Mouse (Mus musculus): Measurements from ENCODE around the gene Emg1. TPM values are rescaled to one million over a fixed set of nuclear protein-coding genes. Genes with fewer than 3 reads are reported as not detected.
"Not testable (repeated sequence)": the region's sequence is repeated elsewhere in the genome, so short reads cannot be mapped to it uniquely, and the experiment has no call there.

The Emg1 gene
- polyA plus RNA-seq, 1 experiment from 2014 or later, result 96.9 TPM

- no peak for DNase-seq
- Histone ChIP-seq H3K9me3 (ENCODE audit: low read length) (no peaks in the 10 kb centered on the region), H3K27ac (ENCODE audit: low read depth) (peak overlapping the region; percentile 77), H3K4me3 (ENCODE audit: low read depth, low read length) (no peak overlapping the region), H3K27me3 (ENCODE audit: insufficient read depth, low read length) (no peaks in the 10 kb centered on the region), H3K36me3 (replicated peaks; ENCODE audit: insufficient read depth, low read length) (peaks cover 6% of the 10 kb centered on the region), H3K9ac (replicated peaks) (0 out of 2 replicates have a peak overlapping the region, but pooled peaks have one; percentile 36), H3K4me1 (ENCODE audit: insufficient read depth) (peaks cover 25% of the 10 kb centered on the region), H3K4me2 (ENCODE audit: low read depth, low read length) (no peak overlapping the region)
- ATAC-seq, result no peak
- WGBS (ENCODE audit: insufficient replicate concordance), result 69% methylated on average over 15 of the region's 15 CpGs
- no peak for TF ChIP-seq CTCF (IDR thresholded peaks at IDR 0.05; ENCODE audit: low read depth)
Measured at GRCm38 (mm10) chr6:124693243-124693981, 18.6 kb downstream of the Emg1 start.

- TF ChIP-seq CTCF (IDR thresholded peaks at IDR 0.05; ENCODE audit: low read depth) (no peak), EP300 (IDR thresholded peaks at IDR 0.05; ENCODE audit: low read depth) (peak; percentile 70)
- peak overlapping the region; percentile 88 for H3K27ac ChIP-seq (ENCODE audit: low read depth)
Measured at GRCm38 (mm10) chr6:124690517-124690916, 21.5 kb downstream of the Emg1 start.

GRCm38 (mm10) chr6:124689011-124689410 is 23.0 kb downstream of the Emg1 start:
- 81% methylated on average over 3 of the region's 3 CpGs for WGBS (ENCODE audit: insufficient replicate concordance)
- Histone ChIP-seq H3K36me3 (replicated peaks; ENCODE audit: insufficient read depth, low read length) (no peaks in the 10 kb centered on the region; the same call in 1 of the 2 replicates), H3K4me2 (ENCODE audit: low read depth, low read length) (no peak overlapping the region), H3K4me1 (ENCODE audit: insufficient read depth) (peaks cover 48% of the 10 kb centered on the region), H3K4me3 (ENCODE audit: low read depth, low read length) (no peak overlapping the region), H3K9me3 (ENCODE audit: low read length) (no peaks in the 10 kb centered on the region), H3K9ac (replicated peaks) (no peak overlapping the region), H3K27ac (ENCODE audit: low read depth) (peak overlapping the region; percentile 88), H3K27me3 (ENCODE audit: insufficient read depth, low read length) (no peaks in the 10 kb centered on the region)
- TF ChIP-seq EP300 (IDR thresholded peaks at IDR 0.05; ENCODE audit: low read depth), result no peak
- no peak for TF ChIP-seq CTCF (IDR thresholded peaks at IDR 0.05; ENCODE audit: low read depth)
- DNase-seq, result no peak
- ATAC-seq, result peak; percentile 9; the same call in 1 of the 2 replicates

More at GRCm38 (mm10) chr6:124690517-124690916, 21.5 kb downstream of the Emg1 start:
- WGBS (ENCODE audit: insufficient replicate concordance), result 56% methylated on average over 3 of the region's 3 CpGs
- H3K9ac ChIP-seq (replicated peaks), result no peak overlapping the region
- H3K36me3 ChIP-seq (replicated peaks; ENCODE audit: insufficient read depth, low read length), result peaks cover 2% of the 10 kb centered on the region; the same call in 1 of the 2 replicates
- DNase-seq (no peak), ATAC-seq (peak; percentile 72)
- H3K4me3 ChIP-seq (ENCODE audit: low read depth, low read length), result no peak overlapping the region
- no peaks in the 10 kb centered on the region for H3K9me3 ChIP-seq (ENCODE audit: low read length)
- H3K4me1 ChIP-seq (ENCODE audit: insufficient read depth), result peaks cover 40% of the 10 kb centered on the region
- no peaks in the 10 kb centered on the region for H3K27me3 ChIP-seq (ENCODE audit: insufficient read depth, low read length)
- no peak overlapping the region for H3K4me2 ChIP-seq (ENCODE audit: low read depth, low read length)

- no peak overlapping the region for H3K9ac ChIP-seq (replicated peaks)
- H3K27me3 ChIP-seq (ENCODE audit: insufficient read depth, low read length), result no peaks in the 10 kb centered on the region
- no peaks in the 10 kb centered on the region; the same call in 1 of the 2 replicates for H3K36me3 ChIP-seq (replicated peaks; ENCODE audit: insufficient read depth, low read length)
- H3K9me3 ChIP-seq (ENCODE audit: low read length), result no peaks in the 10 kb centered on the region
- peak overlapping the region; percentile 47 for H3K4me2 ChIP-seq (ENCODE audit: low read depth, low read length)
- 59% methylated on average over 8 of the region's 8 CpGs for WGBS (ENCODE audit: insufficient replicate concordance)
- ATAC-seq, result no peak
- H3K27ac ChIP-seq (ENCODE audit: low read depth), result peak overlapping the region; percentile 88
- TF ChIP-seq EP300 (IDR thresholded peaks at IDR 0.05; ENCODE audit: low read depth) (no peak), CTCF (IDR thresholded peaks at IDR 0.05; ENCODE audit: low read depth) (no peak)
- H3K4me1 ChIP-seq (ENCODE audit: insufficient read depth), result peaks cover 55% of the 10 kb centered on the region
- DNase-seq, result no peak
- H3K4me3 ChIP-seq (ENCODE audit: low read depth, low read length), result no peak overlapping the region
Measured at GRCm38 (mm10) chr6:124688151-124688758, 23.7 kb downstream of the Emg1 start.

GRCm38 (mm10) chr6:124686644-124687043 is 25.3 kb downstream of the Emg1 start:
- H3K4me1 ChIP-seq (ENCODE audit: insufficient read depth), result peaks cover 59% of the 10 kb centered on the region
- H3K4me2 ChIP-seq (ENCODE audit: low read depth, low read length); H3K9ac ChIP-seq (replicated peaks); ATAC-seq; H3K36me3 ChIP-seq (replicated peaks; ENCODE audit: insufficient read depth, low read length); DNase-seq; H3K27me3 ChIP-seq (ENCODE audit: insufficient read depth, low read length); H3K4me3 ChIP-seq (ENCODE audit: low read depth, low read length); H3K9me3 ChIP-seq (ENCODE audit: low read length): not testable (repeated sequence)
- H3K27ac ChIP-seq (ENCODE audit: low read depth), result 0 out of 2 replicates have a peak overlapping the region, but pooled peaks have one; percentile 34
- WGBS (ENCODE audit: insufficient replicate concordance), result 71% methylated on average over 1 of the region's 1 CpGs
- peak; percentile 48 for TF ChIP-seq CTCF (IDR thresholded peaks at IDR 0.05; ENCODE audit: low read depth)

GRCm38 (mm10) chr6:124685606-124686386 is 26.2 kb downstream of the Emg1 start:
- H3K4me3 ChIP-seq (ENCODE audit: low read depth, low read length), result no peak overlapping the region
- no peak for ATAC-seq
- H3K4me1 ChIP-seq (ENCODE audit: insufficient read depth), result peaks cover 55% of the 10 kb centered on the region
- H3K9me3 ChIP-seq (ENCODE audit: low read length), result no peaks in the 10 kb centered on the region
- TF ChIP-seq EP300 (IDR thresholded peaks at IDR 0.05; ENCODE audit: low read depth), result peak; percentile 69; the same call in 1 of the 2 replicates
- no peak for TF ChIP-seq CTCF (IDR thresholded peaks at IDR 0.05; ENCODE audit: low read depth)
- no peak overlapping the region for H3K9ac ChIP-seq (replicated peaks)
- no peaks in the 10 kb centered on the region for H3K36me3 ChIP-seq (replicated peaks; ENCODE audit: insufficient read depth, low read length)
- H3K27me3 ChIP-seq (ENCODE audit: insufficient read depth, low read length), result no peaks in the 10 kb centered on the region
- DNase-seq, result no peak
- H3K27ac ChIP-seq (ENCODE audit: low read depth), result no peak overlapping the region
- 67% methylated on average over 12 of the region's 12 CpGs for WGBS (ENCODE audit: insufficient replicate concordance)
- no peak overlapping the region; the same call in 1 of the 2 replicates for H3K4me2 ChIP-seq (ENCODE audit: low read depth, low read length)
